Mouse (Mus musculus): ENCODE results near the gene Serpinf1. TPM values are rescaled to one million over a fixed set of nuclear protein-coding genes. Genes with fewer than 3 reads are reported as not detected.

The Serpinf1 gene
- polyA plus RNA-seq, 1 experiment: 43.4 TPM

DNA sequence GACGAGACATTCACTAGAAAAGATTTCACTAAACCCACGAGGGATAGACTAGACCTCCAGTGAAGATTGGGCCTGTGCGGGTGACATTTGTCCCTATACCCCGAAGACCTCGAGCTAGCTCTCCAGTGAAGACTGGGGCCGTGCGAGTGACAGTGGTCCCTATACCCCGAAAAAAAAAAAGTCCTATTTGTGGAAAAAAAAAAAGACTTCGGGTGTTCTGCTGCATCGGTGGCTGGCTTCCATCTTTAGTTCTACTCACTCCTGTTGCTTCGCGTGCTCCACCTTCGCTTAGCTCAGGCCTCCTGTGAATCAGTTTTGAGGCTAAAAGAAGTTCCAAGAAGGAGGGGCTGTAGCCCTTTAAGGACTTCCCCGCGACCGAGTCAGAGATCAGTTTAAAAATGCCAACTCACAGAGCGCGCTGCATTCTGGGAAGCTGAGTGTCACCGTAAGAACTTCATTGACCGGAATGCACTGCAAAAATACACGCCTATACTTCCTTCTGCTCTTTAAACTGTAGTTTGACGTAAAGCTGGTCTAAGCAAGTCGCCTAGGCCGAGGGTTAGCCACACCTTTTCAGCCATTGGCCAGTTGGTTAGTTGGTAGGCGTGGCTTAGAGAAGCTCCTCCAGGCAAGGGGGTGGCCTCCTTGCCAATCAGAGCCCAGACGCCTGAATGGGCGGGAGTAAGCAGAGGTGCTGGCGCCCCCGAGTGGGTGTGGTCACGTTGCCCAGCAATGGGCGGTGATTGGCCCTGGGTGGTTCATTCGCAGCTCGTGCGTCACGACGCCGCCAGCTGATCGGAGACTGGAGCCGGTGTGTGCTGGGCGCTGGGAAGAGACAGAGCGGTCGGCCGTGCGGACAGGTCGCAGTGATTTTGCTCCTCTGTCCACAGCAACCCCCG, 38.6 kb upstream of the Serpinf1 start, which contains the start of gene Tlcd2:
Gene Tlcd2 (plus strand): TSS at position 872 of the 899 bp plus-strand sequence.
- Histone ChIP-seq H3K4me3 (ENCODE audit: control insufficient read depth, insufficient read depth, low read length) (peak within 1 kb of the TSS; percentile 58), H3K36me3 (ENCODE audit: control insufficient read depth, insufficient read depth, low read length) (no peaks in the 10 kb centered on the region), H3K27ac (ENCODE audit: control insufficient read depth, insufficient read depth, low read length) (peak within 1 kb of the TSS; percentile 86), H3K27me3 (ENCODE audit: control insufficient read depth, insufficient read depth, low read length) (no peaks in the 10 kb centered on the region), H3K4me1 (replicated peaks; ENCODE audit: control insufficient read depth, insufficient read depth, low read length) (peaks cover 43% of the 10 kb centered on the region)
- peak; percentile 99 for DNase-seq
- WGBS: under 1% methylated on average over 46 of the region's 46 CpGs
- TF ChIP-seq POLR2A (IDR thresholded peaks at IDR 0.05; ENCODE audit: control insufficient read depth, extremely low read depth, insufficient read depth, low read length, poor library complexity): peak; percentile 51; the same call in 1 of the 2 replicates
- TF ChIP-seq CTCF (IDR thresholded peaks at IDR 0.05; ENCODE audit: borderline replicate concordance, control insufficient read depth, extremely low read depth, insufficient read depth, low read length, poor library complexity): peak; percentile 67; the same call in 1 of the 2 replicates

DNA sequence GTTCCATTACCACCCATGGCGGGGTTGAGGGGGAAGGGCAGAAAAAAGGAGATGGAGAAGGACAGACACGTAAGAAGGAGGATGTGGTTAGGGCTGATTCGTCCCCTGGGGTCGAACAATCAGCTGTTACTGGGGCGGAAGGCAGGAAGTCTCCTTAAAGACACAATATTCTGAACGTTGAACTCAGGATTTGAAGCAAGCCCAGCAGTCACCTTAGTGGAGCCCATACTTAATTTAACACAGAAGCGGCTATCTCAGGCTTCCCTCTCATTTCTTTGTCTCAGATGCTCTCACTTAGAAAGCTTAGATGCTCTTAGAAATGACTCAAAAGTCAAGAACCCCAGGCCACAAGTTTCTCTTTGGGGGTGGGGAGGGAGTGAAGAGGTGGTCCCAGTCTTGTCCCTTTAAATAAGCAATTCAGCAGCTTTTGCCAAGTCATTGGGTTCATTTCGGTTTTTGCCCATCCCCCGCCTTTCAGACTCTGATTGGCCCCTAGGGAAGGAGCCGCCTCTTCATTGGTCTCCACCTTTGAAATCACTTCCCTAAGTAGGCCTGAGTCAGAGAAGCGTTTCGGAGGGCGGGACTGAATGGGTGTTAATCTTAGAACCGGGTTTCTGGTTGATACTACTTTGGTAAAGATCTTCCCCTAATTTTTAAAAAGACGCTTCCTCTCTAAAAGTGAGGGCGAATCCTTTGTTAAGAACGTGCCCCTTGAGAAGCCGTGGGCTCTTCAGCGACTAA, 37.8 kb upstream of the Serpinf1 start:
- DNase-seq: peak; percentile 86
- no peaks in the 10 kb centered on the region for H3K27me3 ChIP-seq (ENCODE audit: control insufficient read depth, insufficient read depth, low read length)
- H3K27ac ChIP-seq (ENCODE audit: control insufficient read depth, insufficient read depth, low read length): peak overlapping the region; percentile 86
- peaks cover 51% of the 10 kb centered on the region for H3K4me1 ChIP-seq (replicated peaks; ENCODE audit: control insufficient read depth, insufficient read depth, low read length)
- H3K4me3 ChIP-seq (ENCODE audit: control insufficient read depth, insufficient read depth, low read length): peak overlapping the region; percentile 33
- H3K36me3 ChIP-seq (ENCODE audit: control insufficient read depth, insufficient read depth, low read length): no peaks in the 10 kb centered on the region
- TF ChIP-seq POLR2A (IDR thresholded peaks at IDR 0.05; ENCODE audit: control insufficient read depth, extremely low read depth, insufficient read depth, low read length, poor library complexity) (no peak), CTCF (IDR thresholded peaks at IDR 0.05; ENCODE audit: borderline replicate concordance, control insufficient read depth, extremely low read depth, insufficient read depth, low read length, poor library complexity) (no peak)
- WGBS: 2% methylated on average over 19 of the region's 19 CpGs

DNA sequence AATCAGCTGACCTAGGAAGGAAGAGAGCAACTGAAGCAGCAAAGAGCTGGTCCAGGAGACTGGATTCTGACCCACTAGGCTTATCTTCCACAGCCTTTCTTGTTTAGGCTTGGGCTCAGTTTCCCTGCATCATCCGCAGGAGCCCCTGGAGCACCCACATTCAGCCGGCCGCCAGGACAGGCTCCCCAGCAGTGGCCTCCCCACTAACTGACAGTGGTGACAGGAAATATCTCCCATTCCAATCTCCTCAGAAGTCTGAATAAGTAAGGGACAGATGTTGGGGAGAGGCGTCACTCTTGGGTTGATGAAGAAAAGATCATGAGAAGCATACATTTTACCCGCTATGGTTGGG, 37.2 kb upstream of the Serpinf1 start:
- Histone ChIP-seq H3K4me3 (ENCODE audit: control insufficient read depth, insufficient read depth, low read length) (no peak overlapping the region), H3K36me3 (ENCODE audit: control insufficient read depth, insufficient read depth, low read length) (no peaks in the 10 kb centered on the region), H3K27ac (ENCODE audit: control insufficient read depth, insufficient read depth, low read length) (peak overlapping the region; percentile 86), H3K27me3 (ENCODE audit: control insufficient read depth, insufficient read depth, low read length) (no peaks in the 10 kb centered on the region), H3K4me1 (replicated peaks; ENCODE audit: control insufficient read depth, insufficient read depth, low read length) (peaks cover 56% of the 10 kb centered on the region)
- TF ChIP-seq CTCF (IDR thresholded peaks at IDR 0.05; ENCODE audit: borderline replicate concordance, control insufficient read depth, extremely low read depth, insufficient read depth, low read length, poor library complexity) (no peak), POLR2A (IDR thresholded peaks at IDR 0.05; ENCODE audit: control insufficient read depth, extremely low read depth, insufficient read depth, low read length, poor library complexity) (no peak)
- no peak for DNase-seq
- 14% methylated on average over 5 of the region's 5 CpGs for WGBS

DNA sequence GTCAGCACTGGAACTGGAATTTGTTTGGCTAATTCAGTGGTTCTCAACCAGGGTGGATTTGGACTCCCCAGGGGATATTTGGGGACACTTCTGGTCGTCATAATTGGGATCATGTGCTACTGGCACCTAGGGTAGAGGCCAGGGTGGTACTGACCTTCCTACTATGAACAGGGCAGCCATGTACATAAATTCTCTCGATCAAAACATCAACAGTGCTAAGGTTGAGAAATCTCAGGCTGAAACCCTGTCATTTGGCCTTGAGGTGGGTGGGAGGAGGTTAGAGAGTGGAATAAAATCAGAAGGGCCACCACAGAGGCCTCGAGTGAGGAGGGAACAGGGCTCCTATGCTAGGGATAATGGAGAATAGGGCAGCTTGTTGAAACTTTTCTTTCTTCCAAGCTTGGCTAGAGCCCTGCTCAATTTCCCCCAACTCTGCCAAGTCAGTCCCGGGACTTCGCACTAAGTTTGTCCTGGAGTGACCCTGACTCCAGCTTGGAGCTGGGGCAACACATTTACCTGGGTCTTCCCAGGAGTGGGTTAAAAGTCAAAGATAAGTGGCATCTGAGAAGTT, 36.7 kb upstream of the Serpinf1 start:
- no peak overlapping the region for H3K4me3 ChIP-seq (ENCODE audit: control insufficient read depth, insufficient read depth, low read length)
- H3K36me3 ChIP-seq (ENCODE audit: control insufficient read depth, insufficient read depth, low read length): no peaks in the 10 kb centered on the region
- H3K27ac ChIP-seq (ENCODE audit: control insufficient read depth, insufficient read depth, low read length): peak overlapping the region; percentile 86
- peaks cover 58% of the 10 kb centered on the region for H3K4me1 ChIP-seq (replicated peaks; ENCODE audit: control insufficient read depth, insufficient read depth, low read length)
- WGBS: 60% methylated on average over 5 of the region's 5 CpGs
- no peaks in the 10 kb centered on the region for H3K27me3 ChIP-seq (ENCODE audit: control insufficient read depth, insufficient read depth, low read length)
- TF ChIP-seq CTCF (IDR thresholded peaks at IDR 0.05; ENCODE audit: borderline replicate concordance, control insufficient read depth, extremely low read depth, insufficient read depth, low read length, poor library complexity): no peak
- TF ChIP-seq POLR2A (IDR thresholded peaks at IDR 0.05; ENCODE audit: control insufficient read depth, extremely low read depth, insufficient read depth, low read length, poor library complexity): no peak
- peak; percentile 11 for DNase-seq

DNA sequence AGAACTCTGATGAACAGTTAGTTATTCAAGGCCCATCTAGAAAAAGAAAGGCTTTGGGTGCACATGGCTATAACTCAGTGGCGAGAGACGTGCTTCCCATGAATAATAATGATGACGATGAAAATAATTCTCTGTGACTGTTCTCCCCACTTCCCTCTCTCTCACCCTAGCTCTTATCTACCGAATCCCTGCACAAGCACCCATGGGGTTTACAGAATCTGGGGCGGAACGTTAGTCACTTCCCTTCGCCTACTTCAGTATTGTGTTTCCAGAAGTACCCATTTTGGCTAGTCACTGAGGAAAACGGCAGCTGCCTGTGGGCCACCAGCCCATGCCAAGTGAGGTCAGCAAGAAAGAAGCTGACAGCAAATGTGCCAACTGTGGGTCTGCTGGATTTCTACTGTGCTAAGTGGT, 36.1 kb upstream of the Serpinf1 start:
- Histone ChIP-seq H3K4me3 (ENCODE audit: control insufficient read depth, insufficient read depth, low read length) (no peak overlapping the region), H3K27me3 (ENCODE audit: control insufficient read depth, insufficient read depth, low read length) (no peaks in the 10 kb centered on the region), H3K4me1 (replicated peaks; ENCODE audit: control insufficient read depth, insufficient read depth, low read length) (peaks cover 63% of the 10 kb centered on the region), H3K27ac (ENCODE audit: control insufficient read depth, insufficient read depth, low read length) (peak overlapping the region; percentile 86), H3K36me3 (ENCODE audit: control insufficient read depth, insufficient read depth, low read length) (no peaks in the 10 kb centered on the region)
- TF ChIP-seq CTCF (IDR thresholded peaks at IDR 0.05; ENCODE audit: borderline replicate concordance, control insufficient read depth, extremely low read depth, insufficient read depth, low read length, poor library complexity): no peak
- TF ChIP-seq POLR2A (IDR thresholded peaks at IDR 0.05; ENCODE audit: control insufficient read depth, extremely low read depth, insufficient read depth, low read length, poor library complexity): no peak
- DNase-seq: peak; percentile 22
- WGBS: 19% methylated on average over 8 of the region's 8 CpGs

DNA sequence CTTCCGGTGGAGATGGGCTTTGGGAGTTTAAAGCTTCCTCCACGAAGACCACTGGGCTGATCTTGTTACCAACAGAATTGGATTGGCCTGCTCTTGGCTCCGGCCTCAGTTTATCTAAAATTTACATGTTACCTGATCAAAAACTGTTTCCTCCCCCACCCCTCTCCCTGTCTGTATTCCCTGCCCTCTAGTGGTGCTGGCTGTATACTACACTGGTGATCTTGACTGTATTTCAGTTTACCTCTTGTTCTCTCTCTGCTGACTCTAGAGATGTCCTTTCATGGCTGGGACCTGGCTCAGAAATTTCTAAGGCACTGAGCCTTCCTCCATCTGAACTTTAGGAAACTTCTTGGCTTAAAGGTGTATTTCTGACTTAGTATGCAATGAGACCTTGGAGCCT, 35.7 kb upstream of the Serpinf1 start:
- WGBS: 42% methylated on average over 3 of the region's 3 CpGs
- TF ChIP-seq POLR2A (IDR thresholded peaks at IDR 0.05; ENCODE audit: control insufficient read depth, extremely low read depth, insufficient read depth, low read length, poor library complexity) (no peak), CTCF (IDR thresholded peaks at IDR 0.05; ENCODE audit: borderline replicate concordance, control insufficient read depth, extremely low read depth, insufficient read depth, low read length, poor library complexity) (no peak)
- Histone ChIP-seq H3K36me3 (ENCODE audit: control insufficient read depth, insufficient read depth, low read length) (no peaks in the 10 kb centered on the region), H3K27ac (ENCODE audit: control insufficient read depth, insufficient read depth, low read length) (peak overlapping the region; percentile 86), H3K4me1 (replicated peaks; ENCODE audit: control insufficient read depth, insufficient read depth, low read length) (peaks cover 68% of the 10 kb centered on the region), H3K4me3 (ENCODE audit: control insufficient read depth, insufficient read depth, low read length) (no peak overlapping the region), H3K27me3 (ENCODE audit: control insufficient read depth, insufficient read depth, low read length) (no peaks in the 10 kb centered on the region)
- DNase-seq: peak; percentile 66
